Mouse (Mus musculus): ENCODE results near the gene Gm20671.
"Not testable (repeated sequence)": the region's sequence is repeated elsewhere in the genome, so short reads cannot be mapped to it uniquely, and the experiment has no call there.

The Gm20671 gene

DNA sequence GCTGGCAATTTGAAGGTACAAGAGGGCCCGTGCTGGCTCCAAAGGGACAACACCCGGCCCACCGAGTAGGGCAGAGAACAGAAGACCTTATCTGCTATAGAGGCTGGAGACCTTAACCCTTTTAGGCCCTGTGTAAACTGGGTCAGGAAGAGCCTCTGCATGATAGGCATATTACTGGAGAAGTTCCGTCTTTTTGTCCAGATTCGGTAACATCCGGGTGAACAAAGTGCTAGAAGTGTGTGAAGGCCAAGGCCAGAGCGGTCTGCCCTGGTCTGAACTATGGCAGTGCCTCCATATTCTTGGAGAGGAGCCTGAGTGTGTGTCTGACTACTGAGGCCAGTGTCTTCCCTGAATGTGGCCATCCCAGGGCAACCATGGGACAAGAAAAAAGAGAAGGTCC, at the start of gene Gm20671:
TSS of gene Gm20671 (minus strand) at position 101 of the 400 bp plus-strand sequence.
- in situ Hi-C loops (cut with MboI; ENCODE audit: unreplicated experiment in 2 of 2) = no loop called here

DNA sequence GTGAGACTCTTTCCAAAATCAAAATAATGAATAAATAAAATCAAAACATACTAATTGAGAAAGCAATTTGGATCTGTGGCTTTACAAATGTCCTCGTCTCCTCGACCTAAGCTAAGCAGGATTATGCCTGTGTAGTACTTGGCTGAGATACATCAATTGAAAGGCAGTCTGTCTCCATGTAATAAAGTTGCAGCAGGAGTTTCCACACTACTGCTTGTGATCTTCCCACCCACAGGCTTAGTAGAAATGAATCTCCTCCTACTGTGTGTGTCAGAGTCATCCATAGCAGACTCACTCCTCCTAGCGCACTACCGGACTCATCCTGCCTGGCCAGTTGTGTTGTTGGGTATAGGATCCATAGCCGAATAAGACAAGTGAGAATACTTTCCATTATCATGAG, 45.4 kb upstream of the Gm20671 start:
- in situ Hi-C loops (cut with MboI; ENCODE audit: unreplicated experiment in 2 of 2) = loop anchor here (25.0 kb wide), 1 partner anchor 1985 kb away; the partner anchor contains the start of gene Agbl5 (in 2 of the 2)

DNA sequence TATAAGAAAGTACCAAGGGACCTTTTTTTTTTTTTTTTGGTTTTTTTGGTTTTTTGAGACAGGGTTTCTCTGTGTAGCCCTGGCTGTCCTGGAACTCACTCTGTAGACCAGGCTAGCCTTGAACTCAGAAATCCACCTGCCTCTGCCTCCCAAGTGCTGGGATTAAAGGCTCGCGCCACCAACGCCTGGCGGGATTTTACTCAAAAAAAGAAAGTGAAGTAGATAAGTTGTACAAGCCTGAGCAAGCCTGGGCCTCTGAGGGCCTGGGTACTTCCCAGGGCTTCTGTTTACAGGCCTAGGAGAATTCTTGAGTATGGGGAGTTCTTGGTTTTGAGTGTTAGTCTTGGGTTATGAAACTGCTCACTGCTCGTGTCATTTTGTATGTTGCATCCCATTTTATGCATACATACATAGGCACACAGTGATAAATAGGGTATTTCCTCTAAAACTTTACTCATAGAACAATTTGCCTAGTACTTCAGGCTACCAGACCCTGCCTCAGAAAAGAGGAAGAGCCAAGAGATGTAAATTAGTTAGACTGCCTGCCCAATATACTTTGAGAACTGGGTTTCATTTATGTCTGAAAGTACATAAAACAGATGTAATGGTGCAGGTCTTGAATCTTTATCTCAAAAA, 42.6 kb upstream of the Gm20671 start:
- in situ Hi-C loops (cut with MboI; ENCODE audit: unreplicated experiment in 2 of 2) = loop anchor here (25.0 kb wide), 1 partner anchor 1982 kb away; the partner anchor contains the start of gene Agbl5 (in 2 of the 2)

DNA sequence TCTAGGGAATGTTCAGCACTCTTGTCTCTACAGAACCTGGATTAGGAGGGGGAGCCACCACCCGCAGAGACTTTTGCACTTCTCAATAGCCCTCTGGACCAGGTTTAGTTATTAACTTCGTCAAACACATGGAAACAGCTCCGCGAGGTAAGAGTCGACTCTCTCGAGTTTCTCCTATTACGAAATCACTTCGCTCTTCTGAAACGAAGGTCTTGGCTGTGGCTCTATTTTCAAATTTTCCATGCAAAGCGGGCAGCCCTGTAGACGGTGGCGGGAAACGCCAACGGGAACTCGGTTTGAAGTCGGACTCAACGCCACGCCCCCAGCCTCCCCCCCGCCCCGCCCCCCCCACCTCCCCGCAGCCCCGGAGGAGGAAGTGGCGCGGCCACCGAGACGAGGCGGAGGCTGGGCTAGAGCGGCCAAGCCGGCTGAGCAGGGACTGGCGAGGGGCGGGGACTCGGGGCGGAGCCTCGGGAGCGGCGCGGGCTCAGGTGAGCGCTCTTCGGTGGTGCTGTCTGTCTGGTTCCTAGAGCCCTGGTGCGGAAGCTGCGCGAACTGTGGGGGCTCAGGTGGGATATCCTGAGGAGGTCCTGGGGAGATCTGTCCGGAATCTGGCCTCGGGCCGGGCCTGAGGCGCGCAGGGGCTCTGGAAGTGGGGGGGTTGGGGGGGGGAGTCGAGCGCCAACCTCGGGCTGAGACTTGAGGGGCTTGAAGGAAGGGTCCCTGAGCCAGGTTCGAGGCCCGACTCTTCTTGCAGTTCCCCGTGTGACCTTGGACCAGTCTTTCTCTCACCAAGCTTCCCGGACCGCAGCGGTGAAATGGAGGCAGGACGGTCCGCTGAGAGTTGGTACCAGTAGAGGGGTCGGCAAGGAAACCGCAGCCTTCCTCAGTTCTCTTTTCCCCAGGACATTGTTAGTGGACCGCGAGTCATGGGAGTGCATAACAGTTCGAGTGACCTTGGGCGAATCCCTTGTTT, 36.6 kb upstream of the Gm20671 start, which contains the start of gene Depdc5:
TSS of gene Depdc5 (plus strand) at position 449 of the 976 bp plus-strand sequence.
- in situ Hi-C loops (cut with MboI; ENCODE audit: unreplicated experiment in 2 of 2) = loop anchor here (25.0 kb wide), 1 partner anchor 1976 kb away; the partner anchor contains the start of gene Agbl5 (in 2 of the 2)

DNA sequence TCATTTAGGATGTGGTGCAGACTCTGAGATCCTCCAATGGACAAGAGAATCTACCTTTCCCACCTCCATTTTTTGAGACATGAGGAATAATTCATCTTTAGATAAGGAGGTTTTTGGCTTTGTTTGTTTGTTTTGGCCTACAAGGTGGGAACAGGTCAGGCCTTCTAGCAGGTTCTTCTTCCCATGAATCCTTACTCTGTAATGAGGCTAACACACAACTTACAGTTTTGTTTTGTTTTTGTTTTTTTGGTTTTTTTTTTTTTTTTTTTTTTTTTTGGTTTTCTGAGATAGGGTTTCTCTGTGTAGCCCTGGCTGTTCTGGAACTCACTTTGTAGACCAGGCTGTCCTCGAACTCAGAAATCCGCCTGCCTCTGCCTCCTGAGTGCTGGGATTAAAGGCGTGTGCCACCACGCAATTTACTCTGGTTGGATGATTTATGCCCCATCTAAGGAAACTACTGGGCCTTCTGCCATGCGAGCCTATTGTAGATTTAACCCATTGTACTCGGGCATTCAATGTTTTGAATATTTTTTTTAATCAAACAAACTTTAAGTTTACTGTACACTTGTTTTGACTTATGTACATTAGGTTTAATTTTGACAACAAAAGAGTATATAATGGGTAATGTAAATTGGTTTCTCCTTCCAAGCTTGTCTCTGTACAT, 35.7 kb upstream of the Gm20671 start:
- in situ Hi-C loops (cut with MboI; ENCODE audit: unreplicated experiment in 2 of 2) = loop anchor here (25.0 kb wide), 1 partner anchor 1975 kb away; the partner anchor contains the start of gene Agbl5 (in 2 of the 2)

DNA sequence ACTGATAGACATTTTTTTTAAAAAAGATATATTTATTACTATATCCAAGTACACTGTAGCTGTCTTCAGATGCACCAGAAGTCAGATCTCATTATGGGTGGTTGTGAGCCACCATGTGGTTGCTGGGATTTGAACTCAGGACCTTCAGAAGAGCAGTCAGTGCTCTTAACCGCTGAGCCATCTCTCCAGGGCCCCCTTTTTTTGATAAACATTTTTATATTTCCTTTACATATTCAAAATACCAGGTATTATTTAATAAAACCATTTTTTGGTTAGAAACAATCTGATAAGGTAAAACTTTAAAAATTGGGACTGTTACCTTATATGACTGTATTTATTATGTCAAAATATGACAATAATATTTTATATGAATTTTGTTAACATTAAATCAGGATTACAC, 34.2 kb upstream of the Gm20671 start:
- in situ Hi-C loops (cut with MboI; ENCODE audit: unreplicated experiment in 2 of 2) = loop anchor here (25.0 kb wide), 1 partner anchor 1974 kb away; the partner anchor contains the start of gene Agbl5 (in 2 of the 2)

DNA sequence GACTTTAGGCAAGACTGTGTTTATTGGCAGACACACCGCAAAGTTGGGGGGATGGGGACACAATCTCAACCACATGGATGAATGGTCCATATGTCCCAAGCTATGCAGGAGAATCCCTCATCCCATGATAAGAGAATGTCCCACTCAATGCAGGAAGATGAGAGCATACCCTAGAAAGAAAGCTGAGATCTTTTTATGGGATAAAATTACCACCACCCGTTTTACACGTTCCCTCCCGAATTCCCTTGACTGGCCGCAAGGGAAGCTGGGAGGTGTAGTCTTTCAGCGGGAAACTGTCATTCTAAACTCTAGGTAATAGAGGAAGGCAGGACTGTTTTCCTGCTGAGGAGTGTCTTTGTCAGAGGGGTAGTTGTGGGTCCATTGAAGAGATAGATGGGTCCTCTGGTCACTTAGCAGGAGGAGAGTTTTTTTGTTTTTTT, 30.9 kb upstream of the Gm20671 start:
- in situ Hi-C loops (cut with MboI; ENCODE audit: unreplicated experiment in 2 of 2) = loop anchor here (25.0 kb wide), 1 partner anchor 1970 kb away; the partner anchor contains the start of gene Agbl5 (in 2 of the 2)

DNA sequence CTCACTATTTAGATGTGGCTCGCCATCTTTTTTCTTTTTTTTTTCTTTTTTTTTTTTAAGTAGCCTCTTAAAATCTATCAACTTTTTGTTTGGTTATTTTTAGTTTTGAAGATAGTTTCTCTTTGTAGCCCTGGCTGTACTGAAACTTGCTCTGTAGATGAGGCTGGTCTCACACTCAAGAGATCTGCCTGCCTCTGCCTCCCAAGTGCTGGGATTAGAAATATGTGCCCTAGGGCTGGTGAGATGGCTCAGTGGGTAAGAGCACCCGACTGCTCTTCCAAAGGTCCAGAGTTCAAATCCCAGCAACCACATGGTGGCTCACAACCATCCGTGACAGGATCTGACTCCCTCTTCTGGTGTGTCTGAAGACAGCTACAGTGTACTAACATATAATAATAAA, 28.4 kb upstream of the Gm20671 start:
- in situ Hi-C loops (cut with MboI; ENCODE audit: unreplicated experiment in 2 of 2) = loop anchor here (25.0 kb wide), 1 partner anchor 1968 kb away; the partner anchor contains the start of gene Agbl5 (in 2 of the 2)

DNA sequence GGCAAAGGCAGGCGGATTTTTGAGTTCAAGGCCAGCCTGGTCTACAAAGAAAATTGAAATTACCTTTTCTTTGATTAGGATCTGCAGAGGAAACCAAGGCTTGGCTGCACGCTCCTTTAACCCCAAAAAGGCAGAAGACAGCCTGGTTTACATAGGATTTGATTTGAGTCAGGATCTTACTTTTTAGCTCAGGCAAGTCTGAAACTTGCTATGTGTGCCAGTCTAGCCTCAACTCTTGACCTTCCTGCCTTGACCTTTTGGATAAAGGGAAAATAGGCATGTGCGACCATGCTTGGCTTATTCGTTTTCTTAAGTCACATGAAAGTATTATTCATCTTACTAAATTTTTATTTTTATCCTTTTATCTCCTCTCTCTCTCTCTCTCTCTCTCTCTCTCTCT, 27.9 kb upstream of the Gm20671 start:
- in situ Hi-C loops (cut with MboI; ENCODE audit: unreplicated experiment in 2 of 2) = loop anchor here (25.0 kb wide), 1 partner anchor 1968 kb away; the partner anchor contains the start of gene Agbl5 (in 2 of the 2)

DNA sequence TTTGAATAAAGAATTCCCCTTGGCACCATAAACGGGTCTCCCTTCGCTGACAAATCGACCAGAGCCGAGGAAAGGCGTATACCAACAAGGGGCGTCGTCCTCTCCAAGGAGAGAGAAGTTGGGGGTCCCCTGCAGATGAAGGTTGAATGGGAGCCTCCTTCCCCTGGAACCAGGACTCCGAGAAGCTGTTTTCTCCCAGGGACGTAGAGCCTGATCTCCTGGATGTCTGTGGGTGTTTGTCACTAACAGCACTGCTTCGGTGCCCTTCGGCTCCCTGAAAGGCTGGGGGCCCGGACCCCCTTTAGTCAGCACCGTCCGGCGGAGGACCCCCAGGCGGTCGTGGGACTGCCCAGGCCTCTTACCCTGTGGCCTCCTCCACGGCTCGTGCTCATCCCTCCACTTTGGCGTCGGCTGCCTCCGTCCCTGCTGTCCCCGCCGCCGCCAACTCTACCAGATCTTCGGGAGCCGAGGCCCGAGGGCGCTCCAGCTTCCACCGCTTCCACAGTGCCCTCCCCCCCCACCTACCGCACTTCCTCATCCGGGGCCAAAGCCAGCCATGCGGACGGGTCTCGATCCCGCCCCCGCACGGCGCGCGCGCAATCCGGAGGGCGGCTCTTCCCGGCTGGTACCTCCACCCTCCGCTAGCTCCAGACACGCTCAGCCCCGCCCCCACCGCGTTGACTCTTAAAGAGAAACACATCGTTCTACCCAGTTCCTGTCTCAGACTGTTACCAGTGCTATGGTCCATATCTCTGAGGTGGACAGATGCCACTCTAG, 27.0 kb upstream of the Gm20671 start, which contains the start of gene Prr14l:
TSS of gene Prr14l (minus strand) at position 526 of the 777 bp plus-strand sequence.
- in situ Hi-C loops (cut with MboI; ENCODE audit: unreplicated experiment in 2 of 2) = loop anchor here (25.0 kb wide), 1 partner anchor 1967 kb away; the partner anchor contains the start of gene Agbl5 (in 2 of the 2)

DNA sequence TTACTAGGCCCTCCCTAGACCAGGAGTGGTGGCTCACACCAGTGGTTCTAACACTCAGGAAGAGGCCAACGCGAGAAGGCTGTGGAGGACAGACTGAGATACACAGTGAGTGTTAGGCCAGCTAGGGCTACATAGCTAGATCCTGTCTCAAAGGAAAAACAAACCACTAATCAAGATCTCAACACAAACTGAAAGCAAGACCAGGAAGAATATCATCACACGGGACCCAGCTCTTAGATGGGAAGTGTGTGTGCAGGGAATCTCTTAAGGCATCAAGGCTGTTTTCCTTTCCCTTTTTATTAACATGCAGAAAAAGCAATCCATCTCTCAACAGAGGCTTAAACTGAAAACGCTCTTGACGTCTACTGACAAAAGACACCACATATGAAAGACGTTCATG, 25.1 kb upstream of the Gm20671 start:
- in situ Hi-C loops (cut with MboI; ENCODE audit: unreplicated experiment in 2 of 2) = loop anchor here (25.0 kb wide), 1 partner anchor 1965 kb away; the partner anchor contains the start of gene Agbl5 (in 2 of the 2)

DNA sequence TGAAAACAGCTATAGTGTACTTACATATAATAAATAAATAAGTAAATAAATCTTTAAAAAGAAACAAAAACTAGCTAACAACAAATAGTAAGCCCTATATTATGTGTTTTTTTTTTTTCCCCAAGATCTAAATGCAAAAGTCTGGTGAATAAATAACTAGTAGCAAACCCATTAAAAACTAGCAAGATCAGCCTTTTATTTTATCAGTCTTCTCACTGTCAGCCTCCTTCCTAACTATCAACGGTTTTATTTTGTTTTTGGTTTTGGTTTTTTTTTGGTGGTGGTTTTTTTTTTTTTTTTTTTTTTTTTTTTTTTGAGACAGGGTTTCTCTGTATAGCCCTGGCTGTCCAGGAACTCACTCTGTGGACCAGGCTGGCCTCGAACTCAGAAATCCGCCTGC, 22.7 kb upstream of the Gm20671 start:
- in situ Hi-C loops (cut with MboI; ENCODE audit: unreplicated experiment in 2 of 2) = not testable (repeated sequence)

DNA sequence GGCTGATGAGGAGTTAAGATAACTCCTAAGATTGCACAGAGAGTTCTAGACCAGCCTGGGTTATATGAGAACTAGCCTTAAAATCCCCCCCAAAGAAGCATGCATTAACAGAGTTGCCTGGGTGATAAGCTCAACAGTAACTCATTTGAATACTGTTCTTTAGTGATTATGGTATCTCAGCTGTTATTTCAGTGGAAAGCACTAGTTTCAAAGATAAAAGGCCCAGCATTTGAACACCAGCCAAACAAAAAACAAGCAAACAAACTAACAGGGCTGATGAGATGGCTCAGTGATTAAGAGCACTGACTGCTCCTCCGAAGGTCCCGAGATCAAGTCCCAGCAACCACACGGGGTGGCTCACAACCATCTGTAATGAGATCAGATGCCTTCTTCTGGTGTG, 22.3 kb upstream of the Gm20671 start:
- in situ Hi-C loops (cut with MboI; ENCODE audit: unreplicated experiment in 2 of 2) = no loop called here

DNA sequence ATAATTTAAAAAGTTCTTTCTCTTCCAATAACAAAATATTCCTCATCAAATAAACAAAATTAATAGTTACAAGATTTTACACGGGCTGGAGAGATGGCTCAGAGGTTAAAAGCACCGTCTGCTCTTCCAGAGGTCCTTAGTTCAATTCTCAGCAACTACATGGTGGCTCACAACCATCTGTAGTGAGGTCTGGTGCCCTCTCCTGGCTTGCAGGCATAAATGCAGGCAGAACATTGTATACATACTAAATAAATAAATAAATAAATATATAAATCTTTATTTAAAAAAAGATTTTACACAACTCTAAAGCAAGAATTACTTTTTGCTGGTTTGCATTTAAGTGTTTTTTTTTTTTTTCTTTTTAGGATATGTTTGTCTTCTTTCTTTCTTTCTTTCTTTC, 13.1 kb upstream of the Gm20671 start:
- in situ Hi-C loops (cut with MboI; ENCODE audit: unreplicated experiment in 2 of 2) = no loop called here

DNA sequence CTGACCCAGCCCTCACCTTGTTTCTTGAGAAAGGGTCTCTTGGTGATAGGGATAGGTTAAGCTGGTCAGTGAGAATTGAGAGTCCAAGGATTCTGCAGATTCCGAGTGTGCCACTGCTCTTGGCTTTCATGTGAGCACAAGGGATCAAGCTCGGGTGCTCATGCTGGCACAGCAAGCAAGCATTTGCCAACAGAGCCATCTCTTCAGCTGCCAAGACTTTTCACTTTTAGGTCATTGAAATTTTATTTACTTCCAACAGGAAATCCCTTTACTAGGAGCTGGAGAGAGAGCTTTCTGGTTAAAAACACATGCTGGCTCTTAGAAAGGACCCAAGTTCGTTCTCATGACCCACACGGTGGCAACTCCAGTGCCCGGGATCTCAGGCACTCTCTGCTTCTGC, 10.1 kb upstream of the Gm20671 start:
- in situ Hi-C loops (cut with MboI; ENCODE audit: unreplicated experiment in 2 of 2) = no loop called here

DNA sequence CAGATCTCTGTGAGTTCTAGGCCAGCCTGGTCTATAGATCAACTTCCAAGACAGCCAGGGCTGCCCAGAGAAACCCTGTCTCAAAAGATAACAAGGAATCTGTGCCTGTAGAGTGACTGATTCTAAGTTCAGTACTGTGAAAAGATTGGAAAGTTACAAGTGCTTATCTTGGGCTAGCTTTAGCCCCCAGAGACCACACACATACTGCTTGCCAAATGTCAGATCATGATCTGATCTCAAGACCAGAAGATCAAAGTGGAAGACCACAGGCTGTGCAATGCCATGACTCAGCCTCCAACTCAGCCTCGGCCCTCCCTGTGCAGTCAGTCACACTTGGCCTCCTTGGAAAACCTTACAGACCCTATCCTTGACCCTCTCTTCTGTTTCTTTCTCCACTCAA, 7.6 kb upstream of the Gm20671 start:
- in situ Hi-C loops (cut with MboI; ENCODE audit: unreplicated experiment in 2 of 2) = no loop called here

DNA sequence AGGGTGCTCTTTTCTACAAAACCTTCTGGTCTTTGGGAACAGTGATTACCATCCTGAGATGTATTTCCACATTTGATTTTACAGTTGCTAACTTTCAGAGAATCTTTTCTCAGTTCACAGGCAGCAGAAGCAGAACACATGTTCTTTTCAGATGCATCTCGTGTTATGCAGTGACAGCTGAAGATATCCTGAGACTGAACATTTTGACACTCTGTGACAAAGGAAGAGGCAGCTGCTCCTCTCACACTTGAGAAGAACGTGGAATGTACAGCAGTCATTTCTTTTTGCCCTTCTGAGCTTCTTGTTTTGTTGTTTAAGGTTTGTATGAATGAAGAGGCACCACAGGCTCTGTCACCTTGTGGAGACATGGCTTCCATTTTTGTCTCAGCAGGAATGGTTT, 3.1 kb upstream of the Gm20671 start:
- in situ Hi-C loops (cut with MboI; ENCODE audit: unreplicated experiment in 2 of 2) = no loop called here

DNA sequence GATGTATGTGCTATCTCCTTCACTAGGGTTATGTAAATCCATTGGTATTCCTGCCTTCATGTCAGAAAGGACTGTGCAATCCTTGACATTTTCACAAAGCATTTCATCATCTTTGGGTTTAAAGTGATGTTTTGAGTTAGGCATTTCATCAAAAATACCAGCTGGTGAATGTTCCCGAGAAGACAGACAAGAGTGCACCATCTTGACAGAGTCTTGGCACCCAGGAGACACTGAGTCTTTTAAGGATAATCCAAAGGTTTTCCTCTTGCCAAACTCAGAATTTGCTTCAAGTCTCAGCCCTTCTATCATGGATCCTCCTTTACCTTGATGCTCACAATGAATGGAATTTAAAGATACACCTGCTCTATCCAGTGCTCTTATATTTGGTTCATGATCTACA, 1.9 kb upstream of the Gm20671 start:
- in situ Hi-C loops (cut with MboI; ENCODE audit: unreplicated experiment in 2 of 2) = not testable (repeated sequence)

DNA sequence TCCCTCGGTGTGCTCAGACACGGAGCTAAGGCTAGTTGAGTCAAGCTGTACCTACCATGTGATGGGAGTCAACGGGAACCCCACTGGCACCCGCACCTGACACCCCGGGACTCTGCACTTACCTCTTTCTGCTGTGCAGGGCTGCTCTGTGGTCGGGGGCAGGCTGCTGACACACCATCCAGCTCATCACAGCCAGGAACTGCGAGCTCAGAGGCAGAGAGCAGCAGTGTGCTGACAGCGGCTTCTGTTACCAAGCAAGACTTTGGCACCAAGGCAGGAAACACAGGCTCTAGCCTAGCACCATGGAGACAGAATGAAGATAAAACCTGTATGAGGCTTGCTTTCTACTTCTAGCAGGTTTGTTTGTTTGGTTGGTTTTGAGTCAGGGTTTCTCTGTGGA, 6.4 kb downstream of the Gm20671 start:
- in situ Hi-C loops (cut with MboI; ENCODE audit: unreplicated experiment in 2 of 2) = no loop called here
